Mouse (Mus musculus) ovary, postnatal 10 days (tissue): Measurements from ENCODE around the gene Pllp.

Experiments used
- DNase-seq: peaks from one replicate; pipeline ENCODE4 v3.0.0; 2022; ENCODE audit warnings: low spot score

Gene Pllp

GRCm38 (mm10) chr8:94702844-94703813 lies 7.1 kb upstream of the Pllp start:
- no peak for DNase-seq

- no peak for DNase-seq
Measured at GRCm38 (mm10) chr8:94702156-94702555, 6.1 kb upstream of the Pllp start.

- DNase-seq: no peak
Measured at GRCm38 (mm10) chr8:94700421-94700935, 4.4 kb upstream of the Pllp start.

GRCm38 (mm10) chr8:94699366-94699765 lies 3.3 kb upstream of the Pllp start:
- DNase-seq: no peak

GRCm38 (mm10) chr8:94697956-94698355 lies 1.9 kb upstream of the Pllp start:
- DNase-seq: no peak

GRCm38 (mm10) chr8:94696566-94696965 lies 488 bp upstream of the Pllp start:
- DNase-seq: no peak

GRCm38 (mm10) chr8:94695341-94695993 lies 611 bp downstream of the Pllp start:
- DNase-seq: no peak

- DNase-seq: no peak
Measured at GRCm38 (mm10) chr8:94694701-94695100, 1.4 kb downstream of the Pllp start.

GRCm38 (mm10) chr8:94685953-94686352 lies 10.1 kb downstream of the Pllp start:
- no peak for DNase-seq

- no peak for DNase-seq
Measured at GRCm38 (mm10) chr8:94684287-94684686, 11.8 kb downstream of the Pllp start.

GRCm38 (mm10) chr8:94682732-94683524 lies 13.2 kb downstream of the Pllp start:
- no peak for DNase-seq

GRCm38 (mm10) chr8:94680414-94680813 lies 15.7 kb downstream of the Pllp start:
- DNase-seq: no peak

GRCm38 (mm10) chr8:94678582-94678981 lies 17.5 kb downstream of the Pllp start:
- no peak for DNase-seq

- DNase-seq: no peak
Measured at GRCm38 (mm10) chr8:94675923-94676322, 20.2 kb downstream of the Pllp start.

GRCm38 (mm10) chr8:94674384-94674783 lies 21.7 kb downstream of the Pllp start:
- DNase-seq: no peak

GRCm38 (mm10) chr8:94666456-94667308 lies 29.4 kb downstream of the Pllp start, which contains the start of gene Arl2bp:
TSS of gene Arl2bp (plus strand) at chr8:94666600.
- peak; percentile 82 for DNase-seq

GRCm38 (mm10) chr8:94664722-94665121 lies 31.4 kb downstream of the Pllp start:
- DNase-seq: no peak

- no peak for DNase-seq
Measured at GRCm38 (mm10) chr8:94660418-94660817, 35.7 kb downstream of the Pllp start.

- no peak for DNase-seq
Measured at GRCm38 (mm10) chr8:94658031-94658430, 38.0 kb downstream of the Pllp start.

- no peak for DNase-seq
Measured at GRCm38 (mm10) chr8:94654994-94655393, 41.1 kb downstream of the Pllp start.

- no peak for DNase-seq
Measured at GRCm38 (mm10) chr8:94652951-94653350, 43.1 kb downstream of the Pllp start.
